Mouse (Mus musculus) forebrain, embryonic 11.5 days (tissue): ENCODE measurements around the gene Hoxa11. TPM values are rescaled to one million over a fixed set of nuclear protein-coding genes. Genes with fewer than 3 reads are reported as not detected.

Source experiments
- ATAC-seq: fragments of 200-750 bp; cut with Nextera tagmentation; replicated peaks from 2 replicates; pipeline ENCODE4 v1.8.0; 2017; ENCODE audit warnings: moderate TSS enrichment; ENCODE audit not compliant: low FRiP score
- DNase-seq: peaks from one replicate; pipeline ENCODE4 v3.0.0-alpha.2; 2017; ENCODE audit warnings: low spot score
- H3K27ac ChIP-seq: fragments of 300-500 bp; sonication (generic); 2 replicates; pipeline ENCODE4 v1.5.1; 2014; ENCODE audit warnings: low read depth, low read length
- H3K27me3 ChIP-seq: fragments of 300-500 bp; sonication (generic); 2 replicates; pipeline ENCODE4 v1.6.1; 2014; ENCODE audit warnings: mild to moderate bottlenecking, low read length, mixed read lengths; ENCODE audit not compliant: control insufficient read depth, insufficient read depth
- H3K36me3 ChIP-seq: fragments of 300-500 bp; sonication (generic); 2 replicates; pipeline ENCODE4 v1.6.1; 2014; ENCODE audit warnings: mild to moderate bottlenecking, low read length, moderate library complexity, mixed read lengths; ENCODE audit not compliant: control insufficient read depth, insufficient read depth
- H3K4me1 ChIP-seq: fragments of 300-500 bp; sonication (generic); replicated peaks from 2 replicates; pipeline ENCODE4 v1.6.1; 2014; ENCODE audit warnings: low read length, mixed read lengths; ENCODE audit not compliant: control insufficient read depth, insufficient read depth
- H3K4me2 ChIP-seq: fragments of 300-500 bp; sonication (generic); 2 replicates; pipeline ENCODE4 v1.6.1; 2014; ENCODE audit warnings: low read depth, mild to moderate bottlenecking, low read length, moderate library complexity, mixed read lengths; ENCODE audit not compliant: severe bottlenecking
- H3K4me3 ChIP-seq: fragments of 300-500 bp; sonication (generic); 2 replicates; pipeline ENCODE4 v1.5.1; 2014; ENCODE audit warnings: low read depth, low read length
- H3K9ac ChIP-seq: fragments of 300-500 bp; sonication (generic); 2 replicates; pipeline ENCODE4 v1.6.1; 2014; ENCODE audit warnings: low read length
- H3K9me3 ChIP-seq: fragments of 300-500 bp; sonication (generic); 2 replicates; pipeline ENCODE4 v1.6.1; 2016; ENCODE audit warnings: low read length, mixed read lengths; ENCODE audit not compliant: control insufficient read depth
- WGBS: fragments of 180-500 bp; shearing (Covaris S2); extraction: QIAGEN DNeasy Blood & Tissue Kit; methylation state at CpG from one replicate; pipeline ENCODE4 v1.1.7; 2014; 5-methylcytosine and 5-hydroxymethylcytosine counted together
- polyA plus RNA-seq: library from polyadenylated mRNA; unstranded; fragments of >200 nt; fragmentation: Nextera tagmentation; extraction: Ambion mirVana; gene quantifications from 2 replicates; pipeline ENCODE4 v1.2.1, GENCODE M21; 2014

Hoxa11 gene
- polyA plus RNA-seq, 1 experiment from 2014 or later, result not detected

- Histone ChIP-seq H3K9me3 (no peaks in the 10 kb centered on the region), H3K36me3 (no peaks in the 10 kb centered on the region), H3K4me1 (0 out of 2 replicates have a peak, but pooled peaks cover 3% of the 10 kb centered on the region), H3K27ac (no peak overlapping the region), H3K9ac (no peak overlapping the region), H3K27me3 (peaks cover 95% of the 10 kb centered on the region), H3K4me2 (no peak overlapping the region), H3K4me3 (no peak overlapping the region)
- DNase-seq, result peak; percentile 50
- ATAC-seq, result no peak
- 11% methylated on average over 10 of the region's 10 CpGs for WGBS
Observed at GRCm38 (mm10) chr6:52237346-52238154, 8.1 kb downstream of the Hoxa11 start.

GRCm38 (mm10) chr6:52236806-52237205, 8.8 kb downstream of the Hoxa11 start:
- Histone ChIP-seq H3K27ac (no peak overlapping the region), H3K27me3 (peaks cover 95% of the 10 kb centered on the region), H3K36me3 (no peaks in the 10 kb centered on the region), H3K4me1 (0 out of 2 replicates have a peak, but pooled peaks cover 3% of the 10 kb centered on the region), H3K4me3 (no peak overlapping the region), H3K9ac (no peak overlapping the region), H3K4me2 (no peak overlapping the region), H3K9me3 (no peaks in the 10 kb centered on the region)
- ATAC-seq (no peak), DNase-seq (peak; percentile 24)
- WGBS, result 4% methylated on average over 3 of the region's 3 CpGs

GRCm38 (mm10) chr6:52235866-52236265, 9.7 kb downstream of the Hoxa11 start:
- ATAC-seq, result no peak
- no peaks in the 10 kb centered on the region for H3K9me3 ChIP-seq

GRCm38 (mm10) chr6:52235267-52235666, 10.3 kb downstream of the Hoxa11 start:
- H3K4me2 ChIP-seq, result no peak overlapping the region
- DNase-seq (no peak), ATAC-seq (no peak)
- peaks cover 93% of the 10 kb centered on the region for H3K27me3 ChIP-seq
- no peaks in the 10 kb centered on the region for H3K36me3 ChIP-seq
- H3K4me1 ChIP-seq, result 0 out of 2 replicates have a peak, but pooled peaks cover 3% of the 10 kb centered on the region
- no peak overlapping the region for H3K9ac ChIP-seq
- no peak overlapping the region for H3K4me3 ChIP-seq
- 34% methylated on average over 9 of the region's 9 CpGs for WGBS
- no peaks in the 10 kb centered on the region for H3K9me3 ChIP-seq
- H3K27ac ChIP-seq, result no peak overlapping the region

More at GRCm38 (mm10) chr6:52235866-52236265, 9.7 kb downstream of the Hoxa11 start:
- peak; percentile 44 for DNase-seq
- H3K27ac ChIP-seq, result no peak overlapping the region
- peaks cover 93% of the 10 kb centered on the region for H3K27me3 ChIP-seq
- H3K9ac ChIP-seq, result no peak overlapping the region
- no peak overlapping the region for H3K4me2 ChIP-seq
- WGBS, result 16% methylated on average over 6 of the region's 6 CpGs
- no peaks in the 10 kb centered on the region for H3K36me3 ChIP-seq
- H3K4me1 ChIP-seq, result 0 out of 2 replicates have a peak, but pooled peaks cover 3% of the 10 kb centered on the region
- H3K4me3 ChIP-seq, result no peak overlapping the region

GRCm38 (mm10) chr6:52234428-52235140, 11.0 kb downstream of the Hoxa11 start:
- H3K4me3 ChIP-seq, result no peak overlapping the region
- H3K9me3 ChIP-seq, result no peaks in the 10 kb centered on the region
- H3K4me2 ChIP-seq, result no peak overlapping the region
- H3K27ac ChIP-seq, result no peak overlapping the region
- peaks cover 93% of the 10 kb centered on the region for H3K27me3 ChIP-seq
- DNase-seq (peak; percentile 57), ATAC-seq (no peak)
- 1% methylated on average over 64 of the region's 68 CpGs for WGBS
- no peaks in the 10 kb centered on the region for H3K36me3 ChIP-seq
- H3K9ac ChIP-seq, result no peak overlapping the region
- H3K4me1 ChIP-seq, result 0 out of 2 replicates have a peak, but pooled peaks cover 3% of the 10 kb centered on the region

GRCm38 (mm10) chr6:52233546-52234427, 11.8 kb downstream of the Hoxa11 start:
- no peak for ATAC-seq
- H3K4me2 ChIP-seq, result no peak overlapping the region
- DNase-seq, result peak; percentile 64
- no peak overlapping the region for H3K4me3 ChIP-seq
- H3K27ac ChIP-seq, result no peak overlapping the region
- WGBS, result under 1% methylated on average over 70 of the region's 70 CpGs
- H3K36me3 ChIP-seq, result no peaks in the 10 kb centered on the region
- H3K9me3 ChIP-seq, result no peaks in the 10 kb centered on the region
- peaks cover 95% of the 10 kb centered on the region for H3K27me3 ChIP-seq
- H3K4me1 ChIP-seq, result 0 out of 2 replicates have a peak, but pooled peaks cover 3% of the 10 kb centered on the region
- no peak overlapping the region for H3K9ac ChIP-seq

- DNase-seq (peak; percentile 53), ATAC-seq (no peak)
- Histone ChIP-seq H3K4me1 (0 out of 2 replicates have a peak, but pooled peaks cover 3% of the 10 kb centered on the region), H3K4me3 (no peak overlapping the region), H3K9ac (no peak overlapping the region), H3K9me3 (no peaks in the 10 kb centered on the region), H3K27ac (no peak overlapping the region), H3K4me2 (no peak overlapping the region), H3K36me3 (no peaks in the 10 kb centered on the region), H3K27me3 (peaks cover 96% of the 10 kb centered on the region)
- WGBS, result 3% methylated on average over 23 of the region's 23 CpGs
Observed at GRCm38 (mm10) chr6:52232984-52233545, 12.5 kb downstream of the Hoxa11 start.

GRCm38 (mm10) chr6:52232568-52232965, 13.0 kb downstream of the Hoxa11 start:
- Histone ChIP-seq H3K27ac (no peak overlapping the region), H3K9ac (no peak overlapping the region), H3K9me3 (no peaks in the 10 kb centered on the region), H3K4me3 (no peak overlapping the region), H3K36me3 (no peaks in the 10 kb centered on the region), H3K27me3 (peaks cover 96% of the 10 kb centered on the region), H3K4me1 (0 out of 2 replicates have a peak, but pooled peaks cover 3% of the 10 kb centered on the region), H3K4me2 (no peak overlapping the region)
- ATAC-seq (no peak), DNase-seq (peak; percentile 66)
- under 1% methylated on average over 18 of the region's 18 CpGs for WGBS
